Mouse (Mus musculus) kidney, adult 11 months (tissue): ENCODE results near the gene Rpa1.
"Not testable (repeated sequence)": the region's sequence is repeated elsewhere in the genome, so short reads cannot be mapped to it uniquely, and the experiment has no call there.

Experiments
- DNase-seq: peaks from one replicate; pipeline ENCODE4 v3.0.0; 2022

The Rpa1 gene

GRCm38 (mm10) chr11:75285893-75286467, 62.1 kb downstream of the Rpa1 start:
- no peak for DNase-seq

GRCm38 (mm10) chr11:75283784-75284183, 64.3 kb downstream of the Rpa1 start:
- not testable (repeated sequence) for DNase-seq

GRCm38 (mm10) chr11:75282496-75283120, 65.5 kb downstream of the Rpa1 start:
- DNase-seq = no peak

GRCm38 (mm10) chr11:75281380-75282256, 66.5 kb downstream of the Rpa1 start:
- DNase-seq = no peak

- no peak for DNase-seq
Measured at GRCm38 (mm10) chr11:75280435-75281001, 67.6 kb downstream of the Rpa1 start.

GRCm38 (mm10) chr11:75280066-75280410, 68.1 kb downstream of the Rpa1 start:
- DNase-seq = no peak

GRCm38 (mm10) chr11:75279342-75280065, 68.6 kb downstream of the Rpa1 start:
- DNase-seq = no peak

- no peak for DNase-seq
Measured at GRCm38 (mm10) chr11:75279013-75279341, 69.1 kb downstream of the Rpa1 start.

- DNase-seq = no peak
Measured at GRCm38 (mm10) chr11:75278115-75278514, 70.0 kb downstream of the Rpa1 start.

- DNase-seq = no peak
Measured at GRCm38 (mm10) chr11:75275035-75275434, 73.1 kb downstream of the Rpa1 start.

- no peak for DNase-seq
Measured at GRCm38 (mm10) chr11:75273466-75273865, 74.7 kb downstream of the Rpa1 start.

GRCm38 (mm10) chr11:75270985-75271434, 77.1 kb downstream of the Rpa1 start:
- no peak for DNase-seq

- DNase-seq = no peak
Measured at GRCm38 (mm10) chr11:75270276-75270984, 77.7 kb downstream of the Rpa1 start.

GRCm38 (mm10) chr11:75269213-75269612, 78.9 kb downstream of the Rpa1 start:
- no peak for DNase-seq

- no peak for DNase-seq
Measured at GRCm38 (mm10) chr11:75268492-75268891, 79.6 kb downstream of the Rpa1 start.

GRCm38 (mm10) chr11:75267826-75268281, 80.3 kb downstream of the Rpa1 start:
- DNase-seq = peak; percentile 72

- DNase-seq = no peak
Measured at GRCm38 (mm10) chr11:75265545-75265944, 82.6 kb downstream of the Rpa1 start.

GRCm38 (mm10) chr11:75264550-75264949, 83.6 kb downstream of the Rpa1 start:
- DNase-seq = no peak

- no peak for DNase-seq
Measured at GRCm38 (mm10) chr11:75263964-75264312, 84.2 kb downstream of the Rpa1 start.

GRCm38 (mm10) chr11:75263274-75263963, 84.7 kb downstream of the Rpa1 start:
- peak; percentile 44 for DNase-seq

- DNase-seq = no peak
Measured at GRCm38 (mm10) chr11:75262791-75263190, 85.3 kb downstream of the Rpa1 start.

GRCm38 (mm10) chr11:75262181-75262580, 85.9 kb downstream of the Rpa1 start:
- DNase-seq = no peak
